Mouse (Mus musculus): ENCODE data around the gene Gpr153.

- TF ChIP-seq CTCF (IDR thresholded peaks at IDR 0.05; ENCODE audit: low read depth, low read length), result no peak
- TF ChIP-seq POLR2A (IDR thresholded peaks at IDR 0.05; ENCODE audit: borderline replicate concordance, low read depth, low read length), result no peak
Measured at GRCm38 (mm10) chr4:152274681-152275131, 674 bp downstream of the Gpr153 start.

Data from bone marrow macrophage, adult 2 months (primary cell).